Mouse (Mus musculus) stomach, embryonic 16.5 days (tissue): ENCODE results near the gene Zfp748. TPM values are rescaled to one million over a fixed set of nuclear protein-coding genes. Genes with fewer than 3 reads are reported as not detected.
A peak's percentile ranks its signal among the peaks of the same experiment; 100 is the strongest.

Experiments used
- ATAC-seq: fragments of 200-750 bp; cut with Nextera tagmentation; 2 replicates; pipeline ENCODE4 v1.8.0; 2017; ENCODE audit warnings: moderate number of reproducible peaks, moderate TSS enrichment; ENCODE audit not compliant: insufficient read depth, low FRiP score
- H3K27ac ChIP-seq: fragments of 300-500 bp; sonication (generic); 2 replicates; pipeline ENCODE4 v1.5.1; 2014; ENCODE audit warnings: low read length
- H3K27me3 ChIP-seq: fragments of 300-500 bp; sonication (generic); 2 replicates; pipeline ENCODE4 v1.6.1; 2014; ENCODE audit warnings: low read length, control low read depth, mixed read lengths; ENCODE audit not compliant: control insufficient read depth, insufficient read depth
- H3K36me3 ChIP-seq: fragments of 300-500 bp; sonication (generic); 2 replicates; pipeline ENCODE4 v1.6.1; 2014; ENCODE audit warnings: low read length; ENCODE audit not compliant: control insufficient read depth, insufficient read depth
- H3K4me1 ChIP-seq: fragments of 300-500 bp; sonication (generic); 2 replicates; pipeline ENCODE4 v1.6.1; 2014; ENCODE audit warnings: low read length, control low read depth, mixed read lengths; ENCODE audit not compliant: control insufficient read depth, insufficient read depth
- H3K4me2 ChIP-seq: fragments of 300-500 bp; sonication (generic); 2 replicates; pipeline ENCODE4 v1.6.1; 2014; ENCODE audit warnings: low read depth, low read length, mixed read lengths
- H3K4me3 ChIP-seq: fragments of 300-500 bp; sonication (generic); replicated peaks from 2 replicates; pipeline ENCODE4 v1.5.1; 2014; ENCODE audit warnings: mild to moderate bottlenecking, low read length
- H3K9ac ChIP-seq: fragments of 300-500 bp; sonication (generic); 2 replicates; pipeline ENCODE4 v1.6.1; 2014; ENCODE audit warnings: low read length
- H3K9me3 ChIP-seq: fragments of 300-500 bp; sonication (generic); replicated peaks from 2 replicates; pipeline ENCODE4 v1.6.1; 2016; ENCODE audit warnings: low read length, control low read depth; ENCODE audit not compliant: control insufficient read depth
- WGBS: fragments of 180-500 bp; shearing (Covaris S2); extraction: QIAGEN DNeasy Blood & Tissue Kit; methylation state at CpG from one replicate; pipeline ENCODE4 v1.1.7; 2014; 5-methylcytosine and 5-hydroxymethylcytosine counted together
- polyA plus RNA-seq: library from polyadenylated mRNA; unstranded; fragments of >200 nt; fragmentation: Nextera tagmentation; extraction: Ambion mirVana; gene quantifications from 2 replicates; pipeline ENCODE4 v1.2.1, GENCODE M21; 2015

Gene Zfp748
- 11.2 and 12.4 TPM in 2 replicates for polyA plus RNA-seq

DNA sequence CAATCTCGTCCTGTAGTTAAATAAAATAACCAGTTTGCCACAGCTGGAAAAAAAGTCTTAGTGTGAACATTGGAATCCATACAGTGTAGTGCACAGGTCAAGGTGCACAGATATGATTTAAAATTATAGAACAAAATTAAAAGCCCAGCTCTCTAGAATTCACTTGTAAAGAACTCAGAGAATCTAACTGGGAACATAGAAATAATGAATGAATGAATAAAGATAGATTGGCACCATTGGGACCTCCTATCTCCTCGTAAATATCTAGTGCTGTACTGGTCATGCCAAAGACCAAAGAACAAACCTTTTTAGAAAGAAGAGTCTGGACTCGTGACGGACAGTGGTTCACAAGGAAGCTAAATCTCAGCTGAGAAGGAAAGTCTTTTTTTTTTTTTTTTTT, at the start of gene Zfp748:
Zfp748 (minus strand) TSS at position 101 of the 400 bp plus-strand sequence.
- WGBS = 70% methylated on average over 4 of the region's 4 CpGs
- no peak for ATAC-seq

GRCm38 (mm10) chr13:67572591-67573189, 19.1 kb upstream of the Zfp748 start:
- WGBS = 73% methylated on average over 5 of the region's 5 CpGs
- Histone ChIP-seq H3K27me3 (no peaks in the 10 kb centered on the region), H3K9ac (no peak overlapping the region), H3K27ac (no peak overlapping the region), H3K4me1 (no peaks in the 10 kb centered on the region), H3K9me3 (no peaks in the 10 kb centered on the region), H3K4me2 (no peak overlapping the region), H3K4me3 (no peak overlapping the region), H3K36me3 (no peaks in the 10 kb centered on the region)
- ATAC-seq = no peak

More for the DNA sequence above, at the start of gene Zfp748:
- Histone ChIP-seq H3K9me3 (no peaks in the 10 kb centered on the region), H3K4me3 (peak within 1 kb of the TSS; percentile 96), H3K27me3 (no peaks in the 10 kb centered on the region), H3K27ac (peak within 1 kb of the TSS; percentile 95), H3K9ac (peak within 1 kb of the TSS; percentile 94), H3K36me3 (no peaks in the 10 kb centered on the region), H3K4me2 (peak within 1 kb of the TSS; percentile 94), H3K4me1 (peaks cover 12% of the 10 kb centered on the region)

GRCm38 (mm10) chr13:67552505-67553346, 904 bp downstream of the Zfp748 start:
- Histone ChIP-seq H3K27me3 (no peaks in the 10 kb centered on the region), H3K27ac (peak overlapping the region; percentile 95), H3K36me3 (no peaks in the 10 kb centered on the region), H3K4me2 (peak overlapping the region; percentile 94), H3K4me3 (peak overlapping the region; percentile 96), H3K9me3 (no peaks in the 10 kb centered on the region), H3K4me1 (peaks cover 12% of the 10 kb centered on the region), H3K9ac (peak overlapping the region; percentile 94)
- ATAC-seq = peak; percentile 98
- WGBS = under 1% methylated on average over 44 of the region's 44 CpGs

GRCm38 (mm10) chr13:67545941-67546340, 7.7 kb downstream of the Zfp748 start:
- no peak for ATAC-seq
- Histone ChIP-seq H3K4me2 (no peak overlapping the region), H3K4me3 (no peak overlapping the region), H3K9ac (no peak overlapping the region), H3K9me3 (0 out of 2 replicates have a peak, but pooled peaks cover 3% of the 10 kb centered on the region), H3K27me3 (no peaks in the 10 kb centered on the region), H3K36me3 (peaks cover 24% of the 10 kb centered on the region), H3K4me1 (no peaks in the 10 kb centered on the region), H3K27ac (no peak overlapping the region)
- 92% methylated on average over 1 of the region's 1 CpGs for WGBS

GRCm38 (mm10) chr13:67527049-67527730, 26.4 kb downstream of the Zfp748 start:
- H3K4me2 ChIP-seq = no peak overlapping the region

DNA sequence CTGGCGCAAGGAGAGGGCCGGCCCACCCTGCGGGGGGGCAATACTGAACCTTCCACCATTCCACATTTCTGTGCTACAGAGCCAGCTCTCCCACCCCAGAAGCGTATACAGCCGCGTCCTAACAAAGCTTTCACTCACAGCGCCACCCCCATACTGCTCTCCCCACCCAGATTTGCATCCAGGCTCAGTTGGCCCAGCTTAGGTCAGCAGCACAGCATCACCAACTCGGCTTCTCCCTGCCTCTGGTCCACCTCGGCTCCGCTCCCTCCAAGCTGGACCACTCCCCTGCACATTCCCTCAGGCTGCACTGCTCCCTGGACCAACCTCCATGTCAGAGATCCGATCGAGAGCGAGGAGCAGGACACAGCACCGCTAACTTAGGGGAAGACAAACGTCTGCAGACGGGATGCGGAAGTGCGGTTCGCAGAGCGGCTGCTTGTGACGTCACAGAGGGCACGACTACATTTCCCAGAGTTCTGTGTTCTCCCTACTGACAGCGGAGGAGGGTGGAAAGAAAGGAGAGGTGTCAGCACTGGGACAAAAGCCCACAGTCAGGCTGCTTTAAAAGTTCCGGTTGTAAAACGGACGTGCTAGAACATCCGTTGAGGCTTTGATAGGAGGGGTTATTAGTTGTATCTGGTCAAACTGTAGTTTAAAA, 27.7 kb downstream of the Zfp748 start, which contains the start of the genes Gm26965 and Zfp87:
Gm26965 (minus strand) TSS at position 399 of the 658 bp plus-strand sequence.
Zfp87 (minus strand) TSS at position 425 of the 658 bp plus-strand sequence.
- H3K27ac ChIP-seq = peak within 1 kb of the TSS; percentile 74
- ATAC-seq = peak; percentile 99

More at GRCm38 (mm10) chr13:67527049-67527730, 26.4 kb downstream of the Zfp748 start:
- ATAC-seq = no peak
- H3K27ac ChIP-seq = no peak overlapping the region
- H3K27me3 ChIP-seq = no peaks in the 10 kb centered on the region
- no peak overlapping the region for H3K4me3 ChIP-seq
- H3K36me3 ChIP-seq = no peaks in the 10 kb centered on the region
- H3K9me3 ChIP-seq = no peaks in the 10 kb centered on the region
- WGBS = 84% methylated on average over 3 of the region's 3 CpGs
- peaks cover 6% of the 10 kb centered on the region; the same call in 1 of the 2 replicates for H3K4me1 ChIP-seq
- no peak overlapping the region; the same call in 1 of the 2 replicates for H3K9ac ChIP-seq

DNA sequence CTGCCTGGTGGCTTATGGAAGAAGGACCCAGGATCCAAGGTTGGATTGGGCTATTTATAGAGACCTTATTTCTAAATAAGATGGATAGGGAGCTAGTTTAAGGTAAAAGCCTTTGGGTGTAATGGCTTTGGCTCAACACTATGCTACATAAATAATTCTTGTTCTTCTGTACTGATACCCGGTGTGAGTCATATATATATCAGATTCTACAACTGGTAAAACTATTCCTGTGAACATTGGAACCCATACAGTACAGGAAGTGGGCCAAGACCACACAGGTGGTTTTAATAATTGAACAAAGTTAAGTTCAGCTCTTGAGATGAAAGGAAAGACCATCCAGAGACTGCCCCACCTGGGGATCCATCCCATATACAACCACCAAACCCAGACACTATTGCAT, 52.7 kb downstream of the Zfp748 start:
- Histone ChIP-seq H3K27ac (no peak overlapping the region), H3K36me3 (no peaks in the 10 kb centered on the region), H3K4me1 (peaks cover 8% of the 10 kb centered on the region; the same call in 1 of the 2 replicates), H3K4me3 (no peak overlapping the region), H3K4me2 (no peak overlapping the region), H3K27me3 (no peaks in the 10 kb centered on the region), H3K9me3 (no peaks in the 10 kb centered on the region), H3K9ac (no peak overlapping the region)
- no peak for ATAC-seq
- WGBS = 75% methylated on average over 1 of the region's 1 CpGs

More for the DNA sequence above, 27.7 kb downstream of the Zfp748 start, which contains the start of the genes Gm26965 and Zfp87:
- peak within 1 kb of the TSS; percentile 77 for H3K9ac ChIP-seq
- H3K9me3 ChIP-seq = no peaks in the 10 kb centered on the region
- peak within 1 kb of the TSS; percentile 79 for H3K4me3 ChIP-seq
- H3K27me3 ChIP-seq = no peaks in the 10 kb centered on the region
- 0 out of 2 replicates have a peak, but pooled peaks cover under 1% of the 10 kb centered on the region for H3K36me3 ChIP-seq
- peak within 1 kb of the TSS; percentile 70 for H3K4me2 ChIP-seq
- peaks cover 6% of the 10 kb centered on the region; the same call in 1 of the 2 replicates for H3K4me1 ChIP-seq
- WGBS = under 1% methylated on average over 27 of the region's 27 CpGs

DNA sequence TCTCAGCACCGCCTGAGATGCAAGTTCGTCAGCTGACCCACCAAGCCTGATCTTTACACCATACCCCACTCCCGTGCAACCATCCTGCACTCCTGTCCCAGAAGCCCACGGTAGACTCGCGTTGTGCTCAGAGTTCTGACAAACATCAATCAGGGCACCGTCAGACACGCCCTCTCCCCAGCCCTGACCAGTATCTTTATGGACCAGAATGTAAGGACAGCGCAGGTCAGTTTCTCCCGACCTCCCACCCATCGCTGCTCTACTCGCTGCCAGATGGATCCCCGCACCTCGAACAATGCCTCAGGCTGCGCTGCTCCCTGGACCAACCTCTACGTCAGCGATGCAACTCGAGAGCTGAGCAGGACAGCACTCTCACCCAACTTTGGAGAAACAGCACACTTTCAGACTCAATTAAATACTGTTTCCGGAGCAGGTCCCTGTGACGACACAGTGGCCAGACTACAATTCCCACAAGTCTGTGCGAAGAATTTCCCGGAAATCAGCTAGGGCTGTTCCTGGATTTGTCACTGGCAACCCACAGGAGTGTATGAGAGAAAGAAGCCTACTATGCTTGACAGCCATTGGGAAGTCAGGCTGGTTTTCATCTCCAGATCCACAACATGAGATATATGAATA, 53.4 kb downstream of the Zfp748 start, which contains the start of gene Zfp58:
Zfp58 (minus strand) TSS at position 472 of the 636 bp plus-strand sequence.
- peak; percentile 96 for ATAC-seq
- Histone ChIP-seq H3K4me1 (peaks cover 8% of the 10 kb centered on the region; the same call in 1 of the 2 replicates), H3K27ac (peak within 1 kb of the TSS; percentile 51), H3K36me3 (peaks cover 2% of the 10 kb centered on the region; the same call in 1 of the 2 replicates), H3K9me3 (no peaks in the 10 kb centered on the region), H3K4me3 (peak within 1 kb of the TSS; percentile 88), H3K27me3 (no peaks in the 10 kb centered on the region), H3K9ac (peak within 1 kb of the TSS; percentile 89), H3K4me2 (peak within 1 kb of the TSS; percentile 80)
- WGBS = 1% methylated on average over 22 of the region's 22 CpGs
